Mouse (Mus musculus) kidney, adult 9 months (tissue): Measurements from ENCODE around the gene Rnaseh2a.

Source experiments
- DNase-seq: peaks from one replicate; pipeline ENCODE4 v3.0.0; 2022

Rnaseh2a gene

GRCm38 (mm10) chr8:84965731-84966291 lies 3.8 kb downstream of the Rnaseh2a start:
- DNase-seq, result peak; percentile 98

GRCm38 (mm10) chr8:84963952-84964351 lies 5.6 kb downstream of the Rnaseh2a start:
- DNase-seq, result no peak

GRCm38 (mm10) chr8:84959811-84960210 lies 9.8 kb downstream of the Rnaseh2a start:
- no peak for DNase-seq

- peak; percentile 79 for DNase-seq
These were observed 12.8 kb downstream of the Rnaseh2a start for GRCm38 (mm10) chr8:84956768-84957167.

DNA sequence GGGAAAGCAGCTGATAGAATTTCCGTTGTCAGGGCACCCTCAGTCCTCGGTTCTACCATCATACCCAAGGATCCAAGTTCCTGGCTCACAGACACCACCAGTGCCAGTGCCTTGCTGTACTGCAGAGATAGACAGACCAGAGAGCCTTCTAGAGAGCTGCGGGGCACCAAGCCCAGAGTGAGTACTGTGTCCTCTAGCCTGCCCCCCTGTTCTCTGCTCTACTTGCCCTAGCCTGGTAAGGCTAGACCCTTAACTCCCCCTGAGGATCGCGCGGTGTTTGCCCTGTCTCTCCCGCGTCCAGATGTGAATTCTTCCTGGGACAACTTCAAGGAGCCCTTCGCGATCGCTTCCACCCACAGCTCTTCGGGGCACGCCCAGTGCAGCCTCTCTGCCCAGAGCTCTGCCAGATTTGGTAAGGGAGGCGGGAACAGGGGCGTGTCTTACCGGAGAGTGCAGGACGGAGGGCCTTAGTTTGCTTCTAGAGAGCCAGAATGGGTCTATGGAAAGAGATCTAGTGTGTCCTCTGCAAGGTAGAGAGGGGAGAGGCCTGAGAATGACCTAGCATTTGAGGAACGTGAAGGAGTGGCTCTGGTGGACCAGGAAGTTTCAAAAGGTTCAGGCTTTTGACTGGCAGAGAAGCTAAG lies 16.8 kb downstream of the Rnaseh2a start:
- DNase-seq, result peak; percentile 48

DNA sequence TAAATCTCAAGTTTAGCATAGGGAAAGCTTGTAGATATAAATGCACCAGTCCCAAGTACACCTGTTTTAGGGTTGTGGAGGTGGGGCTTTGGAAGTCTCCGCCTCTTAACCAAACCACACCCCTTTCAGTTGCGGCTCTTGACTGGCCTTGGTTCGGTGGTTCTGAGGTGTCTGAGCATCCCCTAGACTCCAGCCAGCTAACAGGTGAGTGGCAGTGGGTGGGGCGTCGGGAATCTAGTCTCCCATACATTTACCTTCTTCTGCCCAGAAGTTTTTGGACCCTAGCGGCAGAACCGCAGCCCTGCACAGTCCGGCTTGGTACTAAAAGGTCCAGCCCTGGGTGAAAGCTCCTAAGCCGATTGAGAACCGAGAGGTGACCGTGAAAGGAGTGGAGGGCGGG lies 19.8 kb downstream of the Rnaseh2a start:
- no peak for DNase-seq

DNA sequence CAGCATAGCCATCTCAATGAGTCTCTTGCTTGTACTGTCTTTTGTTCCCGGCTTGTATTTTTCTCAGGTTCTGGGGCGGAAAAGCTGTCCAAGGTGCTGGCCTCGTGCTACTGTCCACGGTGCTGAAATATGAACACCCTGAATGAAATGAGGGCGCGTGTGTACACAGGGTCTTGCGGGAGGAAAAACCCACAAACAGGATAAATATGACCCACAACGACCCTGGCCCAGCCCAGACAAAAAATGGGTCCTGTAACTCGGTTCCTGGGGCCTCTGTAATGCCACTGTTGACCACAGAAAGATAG lies 22.4 kb downstream of the Rnaseh2a start:
- peak; percentile 54 for DNase-seq

DNA sequence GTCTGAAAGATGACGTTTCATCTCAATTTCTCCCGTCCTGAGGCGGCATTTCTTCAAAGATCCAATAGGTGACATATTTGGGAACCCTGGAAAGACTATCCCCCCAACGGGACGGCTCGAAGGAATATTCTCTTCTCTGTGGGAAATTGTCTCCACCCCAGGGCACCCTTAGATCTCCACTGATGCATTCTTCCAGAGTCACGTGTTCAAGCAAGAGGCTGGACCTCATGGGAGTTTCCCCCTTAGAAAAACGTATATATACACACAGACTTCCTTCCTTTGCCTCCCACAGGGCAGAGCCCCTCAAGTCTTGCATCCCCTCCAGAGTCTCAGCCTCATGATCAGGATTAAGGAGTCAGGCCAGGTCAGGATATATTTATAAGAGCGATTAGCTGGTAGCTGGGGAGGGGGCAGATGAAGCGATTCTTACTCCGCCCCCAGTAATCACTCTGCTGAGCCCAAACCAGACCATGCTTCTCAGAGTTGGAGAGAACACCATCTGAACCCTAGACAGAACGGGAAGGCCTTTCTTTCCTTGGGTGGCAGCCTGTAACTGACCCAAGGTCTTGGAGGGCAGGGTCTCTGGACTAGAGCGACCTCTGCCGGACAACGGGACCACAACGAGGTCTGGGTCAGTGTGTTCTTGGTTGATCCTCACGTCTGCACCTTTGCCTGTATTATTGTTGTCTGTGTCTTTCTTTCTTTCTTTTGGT lies 22.9 kb downstream of the Rnaseh2a start, which contains the start of gene Rtbdn:
Gene Rtbdn, plus strand, starts transcription at position 464 of the 713 bp plus-strand sequence.
- no peak for DNase-seq

DNA sequence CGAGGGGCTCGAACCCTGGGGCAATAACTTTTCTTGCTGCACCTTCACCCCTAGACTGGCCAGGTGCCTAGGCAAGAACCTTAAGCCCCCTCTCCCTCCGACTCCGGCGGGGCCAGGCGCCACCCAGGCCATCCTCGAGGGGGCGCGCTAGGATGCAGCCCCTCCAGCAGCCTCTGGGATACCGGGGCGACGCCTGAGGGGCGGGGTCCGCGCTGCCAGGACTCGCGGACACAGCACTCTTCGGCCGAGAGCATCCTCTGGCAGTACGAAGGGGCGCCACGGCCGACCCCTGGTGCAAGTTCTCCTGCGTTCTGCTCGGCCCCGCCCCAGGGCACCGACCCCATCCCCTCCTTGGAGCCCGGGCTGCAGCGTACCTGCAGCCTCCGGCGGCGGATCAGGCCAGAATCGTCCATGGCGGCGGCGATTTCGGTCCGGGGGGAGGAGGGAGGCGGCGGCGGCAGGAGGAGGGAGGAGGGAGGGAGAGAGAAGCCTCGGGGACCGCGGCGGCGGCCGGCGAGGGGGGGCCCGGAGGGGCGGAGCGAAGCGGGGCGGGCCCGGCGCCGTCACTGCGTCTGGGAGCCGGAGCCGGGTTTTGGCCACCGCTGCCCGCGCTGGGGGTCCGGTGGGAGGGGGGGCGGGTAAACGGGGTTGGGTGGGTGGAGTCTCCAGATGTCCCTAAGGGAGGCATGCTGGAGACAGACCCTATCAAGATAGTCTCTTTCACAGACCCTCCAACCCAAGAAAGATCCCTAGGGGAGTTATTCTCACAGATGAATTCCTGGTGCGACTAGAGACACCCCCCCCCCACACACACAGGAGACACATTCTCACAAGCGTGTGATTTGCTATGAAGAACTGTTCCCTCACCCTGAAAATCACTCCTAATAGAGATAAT lies 23.7 kb downstream of the Rnaseh2a start:
- no peak for DNase-seq

DNA sequence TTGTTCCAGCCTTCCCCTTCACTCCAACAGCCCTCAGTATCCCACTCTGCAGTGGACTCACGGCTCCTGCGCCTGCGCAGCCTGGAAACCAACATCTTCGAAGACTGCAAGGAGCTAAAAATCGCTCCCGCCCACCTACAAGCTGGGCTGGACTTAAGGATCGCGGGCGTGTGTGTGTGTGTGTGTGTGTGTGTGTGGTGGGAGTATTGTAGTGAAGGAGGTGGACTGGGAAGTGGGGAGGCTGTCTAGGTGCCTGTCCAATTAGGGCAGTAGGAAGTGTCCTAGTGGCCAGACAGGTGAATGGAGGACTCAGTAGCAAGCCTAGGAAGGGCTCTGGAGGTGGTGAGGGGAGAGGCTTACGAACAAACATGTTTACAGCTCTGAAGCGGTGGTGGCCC lies 24.3 kb downstream of the Rnaseh2a start:
- no peak for DNase-seq

GRCm38 (mm10) chr8:84944478-84945160 lies 24.9 kb downstream of the Rnaseh2a start:
- DNase-seq, result peak; percentile 33

GRCm38 (mm10) chr8:84943699-84944098 lies 25.9 kb downstream of the Rnaseh2a start:
- DNase-seq, result no peak

DNA sequence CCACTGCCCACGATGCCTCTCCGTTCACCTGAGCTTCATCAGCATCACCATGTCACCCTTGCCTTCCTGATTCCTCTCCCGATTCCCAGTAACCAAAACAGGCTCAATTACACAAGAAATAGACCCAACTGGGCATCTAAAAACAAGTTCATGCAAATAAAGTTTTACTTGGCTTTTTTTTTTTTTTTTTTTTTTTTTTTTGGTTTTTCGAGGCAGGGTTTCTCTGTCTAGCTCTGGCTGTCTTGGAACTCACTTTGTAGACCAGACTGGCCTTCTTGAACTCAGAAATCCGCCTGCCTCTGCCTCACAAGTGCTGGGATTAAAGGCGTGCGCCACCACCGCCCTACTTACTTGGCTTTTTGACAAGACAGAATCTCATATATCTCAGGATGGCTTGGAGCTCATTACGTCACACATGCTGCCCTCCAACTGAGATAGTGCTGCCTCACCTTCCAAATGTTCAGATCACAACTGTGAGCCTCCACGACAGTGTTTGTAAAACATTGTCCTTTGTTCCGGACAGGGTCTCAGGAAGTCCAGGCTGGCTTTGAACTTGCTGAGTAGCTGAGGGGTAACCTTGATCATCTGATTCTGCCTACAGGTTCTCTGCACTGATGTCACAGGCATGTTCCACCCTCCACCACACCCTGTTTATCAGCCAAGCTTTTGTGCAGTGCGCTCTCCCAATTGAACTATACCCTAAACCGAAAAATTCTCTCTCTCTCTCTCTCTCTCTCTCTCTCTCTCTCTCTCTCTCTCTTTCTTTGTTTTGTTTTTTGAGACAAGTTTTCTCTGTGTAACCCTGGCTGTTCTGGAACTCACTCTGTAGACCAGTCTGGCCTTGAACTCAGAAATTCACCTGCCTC lies 31.7 kb downstream of the Rnaseh2a start:
- DNase-seq, result no peak

GRCm38 (mm10) chr8:84936962-84937546 lies 32.5 kb downstream of the Rnaseh2a start, which contains the start of gene Mast1:
Gene Mast1, minus strand, starts transcription at chr8:84937359.
- peak; percentile 33 for DNase-seq

- no peak for DNase-seq
These were observed 33.3 kb downstream of the Rnaseh2a start for GRCm38 (mm10) chr8:84936041-84936961.

- no peak for DNase-seq
These were observed 34.1 kb downstream of the Rnaseh2a start for GRCm38 (mm10) chr8:84935489-84935888.

- DNase-seq, result no peak
These were observed 34.7 kb downstream of the Rnaseh2a start for GRCm38 (mm10) chr8:84934860-84935259.

DNA sequence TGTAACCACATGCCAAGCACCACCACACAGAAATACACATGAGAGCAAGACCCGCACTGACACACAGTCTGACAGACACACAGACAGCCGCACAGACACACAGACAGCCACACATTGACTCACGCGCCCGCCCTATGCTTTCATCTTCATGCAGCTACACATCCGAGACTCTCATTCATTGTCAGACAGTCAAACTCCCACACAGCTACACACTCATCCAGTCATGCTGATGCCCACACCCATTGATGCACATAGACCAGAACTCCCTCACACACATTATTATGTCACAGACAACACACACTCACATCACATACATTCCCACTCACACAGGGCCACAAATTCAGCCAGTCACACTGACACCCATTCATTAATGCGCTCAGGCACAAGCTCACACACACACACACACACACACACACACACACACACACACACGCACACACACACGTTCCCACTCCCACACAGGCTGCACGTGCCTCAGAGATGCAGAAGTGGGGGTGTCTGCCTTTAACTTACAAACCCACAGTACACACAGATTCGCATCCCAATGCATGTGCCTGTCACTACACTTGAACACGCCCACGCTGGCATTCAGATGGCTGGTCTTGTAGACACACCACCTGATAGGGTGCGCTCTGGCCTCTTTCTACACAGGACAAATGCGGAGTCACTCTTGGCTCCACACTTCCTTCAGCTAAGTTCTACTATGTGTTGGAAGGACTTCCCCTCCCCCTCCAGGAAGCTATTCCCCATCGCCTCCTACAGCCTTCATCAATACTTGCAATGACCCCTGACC lies 35.6 kb downstream of the Rnaseh2a start:
- no peak for DNase-seq

- no peak for DNase-seq
These were observed 39.0 kb downstream of the Rnaseh2a start for GRCm38 (mm10) chr8:84930582-84930981.
